Mouse (Mus musculus) midbrain, embryonic 14.5 days (tissue): ENCODE measurements around the gene Hist1h2ai. TPM values are rescaled to one million over a fixed set of nuclear protein-coding genes. Genes with fewer than 3 reads are reported as not detected.
A peak's percentile ranks its signal among the peaks of the same experiment; 100 is the strongest.
"Not testable (repeated sequence)": the region's sequence is repeated elsewhere in the genome, so short reads cannot be mapped to it uniquely, and the experiment has no call there.

Source experiments
- ATAC-seq: fragments of 200-750 bp; cut with Nextera tagmentation; 2 replicates; pipeline ENCODE4 v1.8.0; 2017; ENCODE audit warnings: moderate number of reproducible peaks, moderate library complexity; ENCODE audit not compliant: low FRiP score, low TSS enrichment
- DNase-seq: peaks from one replicate; pipeline ENCODE4 v3.0.0-alpha.2; 2015
- H3K27ac ChIP-seq: fragments of 300-500 bp; sonication (generic); replicated peaks from 2 replicates; pipeline ENCODE4 v1.5.1; 2014; ENCODE audit warnings: mild to moderate bottlenecking, low read depth, low read length, moderate library complexity
- H3K27me3 ChIP-seq: fragments of 300-500 bp; sonication (generic); 2 replicates; pipeline ENCODE4 v1.6.1; 2014; ENCODE audit warnings: low read length, control low read depth, mixed read lengths; ENCODE audit not compliant: control insufficient read depth, insufficient read depth
- H3K36me3 ChIP-seq: fragments of 300-500 bp; sonication (generic); 2 replicates; pipeline ENCODE4 v1.6.1; 2014; ENCODE audit warnings: low read length, control low read depth; ENCODE audit not compliant: control insufficient read depth, insufficient read depth
- H3K4me1 ChIP-seq: fragments of 300-500 bp; sonication (generic); 2 replicates; pipeline ENCODE4 v1.6.1; 2014; ENCODE audit warnings: mild to moderate bottlenecking, antibody characterized with exemption, low read length, control low read depth; ENCODE audit not compliant: control insufficient read depth, insufficient read depth
- H3K4me2 ChIP-seq: fragments of 300-500 bp; sonication (generic); 2 replicates; pipeline ENCODE4 v1.6.1; 2014; ENCODE audit warnings: mild to moderate bottlenecking, low read length, moderate library complexity
- H3K4me3 ChIP-seq: fragments of 300-500 bp; sonication (generic); replicated peaks from 2 replicates; pipeline ENCODE4 v1.5.1; 2014; ENCODE audit warnings: low read depth, low read length
- H3K9ac ChIP-seq: fragments of 300-500 bp; sonication (generic); replicated peaks from 2 replicates; pipeline ENCODE4 v1.6.1; 2014; ENCODE audit warnings: mild to moderate bottlenecking, low read length, moderate library complexity
- H3K9me3 ChIP-seq: fragments of 300-500 bp; sonication (generic); 2 replicates; pipeline ENCODE4 v1.6.1; 2016; ENCODE audit warnings: low read length, control low read depth, mixed read lengths; ENCODE audit not compliant: control insufficient read depth
- WGBS: fragments of 180-500 bp; shearing (Covaris S2); extraction: QIAGEN DNeasy Blood & Tissue Kit; methylation state at CpG from one replicate; pipeline ENCODE4 v1.1.7; 2014; 5-methylcytosine and 5-hydroxymethylcytosine counted together
- polyA plus RNA-seq: library from polyadenylated mRNA; unstranded; fragments of >200 nt; fragmentation: Nextera tagmentation; extraction: Ambion mirVana; gene quantifications from 2 replicates; pipeline ENCODE4 v1.2.1, GENCODE M21; 2014

Hist1h2ai gene
- polyA plus RNA-seq, 1 experiment from 2014 or later = 13.6 TPM

DNA sequence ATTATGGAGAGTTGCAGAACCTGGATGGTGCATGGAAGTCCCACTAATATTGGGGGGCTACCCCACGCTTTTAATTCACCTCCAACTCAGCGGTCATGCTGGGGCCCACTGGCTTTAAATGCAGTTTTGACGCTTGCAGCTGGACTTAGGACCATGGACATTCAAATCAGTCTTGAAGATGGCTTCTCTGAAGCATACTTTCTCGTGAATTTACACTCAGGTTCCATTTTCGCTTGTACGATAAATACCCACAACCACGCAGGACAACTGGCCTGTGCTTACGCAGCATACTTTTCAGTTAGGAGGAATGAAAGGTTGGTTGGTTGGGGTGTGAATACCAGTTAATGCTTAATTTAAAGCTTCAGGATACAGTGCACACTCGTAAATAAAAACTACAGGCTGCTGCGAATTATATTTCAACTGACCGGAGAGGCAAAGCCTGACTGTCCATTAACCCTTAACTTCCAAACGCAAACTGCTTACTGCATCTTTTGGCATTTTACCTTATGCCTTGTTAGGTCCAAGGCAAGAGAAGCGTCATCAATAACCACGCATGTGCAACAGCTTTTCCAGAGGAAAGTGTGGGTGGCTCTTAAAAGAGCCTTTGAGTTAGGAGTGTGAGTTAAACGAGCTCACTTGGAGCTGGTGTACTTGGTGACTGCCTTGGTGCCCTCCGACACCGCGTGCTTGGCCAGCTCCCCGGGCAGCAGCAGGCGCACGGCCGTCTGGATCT, 925 bp upstream of the Hist1h2ai start:
- peak overlapping the region; percentile 89 for H3K4me2 ChIP-seq
- peaks cover 24% of the 10 kb centered on the region for H3K4me1 ChIP-seq
- no peak overlapping the region; the same call in 1 of the 2 replicates for H3K9ac ChIP-seq
- ATAC-seq (no peak), DNase-seq (peak; percentile 40)
- WGBS = under 1% methylated on average over 22 of the region's 22 CpGs
- H3K27ac ChIP-seq = peak overlapping the region; percentile 6; the same call in 1 of the 2 replicates
- no peaks in the 10 kb centered on the region for H3K9me3 ChIP-seq
- H3K4me3 ChIP-seq = peak overlapping the region; percentile 42
- H3K36me3 ChIP-seq = no peaks in the 10 kb centered on the region
- no peaks in the 10 kb centered on the region for H3K27me3 ChIP-seq

- peak overlapping the region; percentile 89 for H3K4me2 ChIP-seq
- WGBS = 0% methylated on average over 9 of the region's 38 CpGs
- peak overlapping the region; percentile 42 for H3K4me3 ChIP-seq
- DNase-seq = peak; percentile 51
- not testable (repeated sequence) for H3K27me3 ChIP-seq, H3K36me3 ChIP-seq, H3K9me3 ChIP-seq
- peak overlapping the region; percentile 54 for H3K9ac ChIP-seq
- H3K4me1 ChIP-seq = peaks cover 24% of the 10 kb centered on the region
- peak; percentile 32 for ATAC-seq
- H3K27ac ChIP-seq = peak overlapping the region; percentile 82
Measured at GRCm38 (mm10) chr13:21716540-21717391, 544 bp downstream of the Hist1h2ai start.

GRCm38 (mm10) chr13:21717397-21718357, 1.5 kb downstream of the Hist1h2ai start, which contains the start of gene Hist1h3h:
Hist1h3h (plus strand) TSS chr13:21717659.
- H3K4me3 ChIP-seq = peak within 1 kb of the TSS; percentile 42
- H3K27me3 ChIP-seq, H3K36me3 ChIP-seq, H3K9me3 ChIP-seq: not testable (repeated sequence)
- H3K9ac ChIP-seq = peak within 1 kb of the TSS; percentile 63
- H3K4me2 ChIP-seq = peak within 1 kb of the TSS; percentile 89
- H3K4me1 ChIP-seq = peaks cover 27% of the 10 kb centered on the region
- peak within 1 kb of the TSS; percentile 82 for H3K27ac ChIP-seq
- WGBS = under 1% methylated on average over 25 of the region's 56 CpGs
- DNase-seq (peak; percentile 93), ATAC-seq (peak; percentile 60)

DNA sequence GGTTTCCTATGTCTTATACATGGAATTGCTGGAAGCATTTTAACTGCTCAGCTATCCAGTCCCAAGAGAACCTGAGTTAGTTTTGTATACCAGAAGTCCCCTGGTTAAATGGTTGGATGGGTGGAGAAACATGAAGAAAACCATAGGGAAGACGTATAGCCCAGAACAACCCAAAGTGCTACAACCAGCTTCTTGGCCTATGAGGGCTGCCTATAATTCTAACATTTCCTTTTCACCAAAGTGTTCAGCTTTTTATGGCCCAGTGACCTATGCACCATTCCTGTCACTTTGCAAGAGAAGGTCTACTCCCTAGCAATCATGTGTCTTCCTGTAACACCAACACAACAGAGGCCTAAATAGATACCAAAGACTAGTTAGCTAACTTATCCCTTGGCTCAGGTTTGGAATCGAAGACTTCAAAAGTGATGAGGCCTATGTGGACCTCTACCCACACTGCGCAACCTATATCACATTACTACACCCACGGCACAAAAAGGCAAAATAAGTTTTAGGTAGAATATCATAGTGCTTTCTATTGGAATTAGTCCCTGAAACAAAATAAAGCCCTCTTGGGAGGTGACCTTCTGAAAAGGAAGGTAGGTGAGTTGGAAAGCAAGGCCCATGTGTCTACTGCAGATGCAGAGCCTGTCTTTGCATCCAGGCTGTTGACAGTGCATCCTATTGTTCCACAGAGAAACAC, 2.3 kb downstream of the Hist1h2ai start:
- H3K9ac ChIP-seq = peak overlapping the region; percentile 63
- no peaks in the 10 kb centered on the region for H3K9me3 ChIP-seq
- DNase-seq (no peak), ATAC-seq (no peak)
- peak overlapping the region; percentile 42 for H3K4me3 ChIP-seq
- H3K27me3 ChIP-seq = no peaks in the 10 kb centered on the region
- H3K36me3 ChIP-seq = no peaks in the 10 kb centered on the region
- H3K4me1 ChIP-seq = peaks cover 28% of the 10 kb centered on the region
- 56% methylated on average over 4 of the region's 4 CpGs for WGBS
- H3K4me2 ChIP-seq = peak overlapping the region; percentile 89
- H3K27ac ChIP-seq = no peak overlapping the region

- 2% methylated on average over 21 of the region's 44 CpGs for WGBS
- H3K9ac ChIP-seq, H3K9me3 ChIP-seq, H3K36me3 ChIP-seq, ATAC-seq, H3K27me3 ChIP-seq: not testable (repeated sequence)
- Histone ChIP-seq H3K4me2 (peak overlapping the region; percentile 64), H3K4me3 (peak overlapping the region; percentile 39), H3K27ac (peak overlapping the region; percentile 72; the same call in 1 of the 2 replicates), H3K4me1 (peaks cover 22% of the 10 kb centered on the region)
- DNase-seq = peak; percentile 17
Measured at GRCm38 (mm10) chr13:21721107-21721756, 5.0 kb downstream of the Hist1h2ai start.

DNA sequence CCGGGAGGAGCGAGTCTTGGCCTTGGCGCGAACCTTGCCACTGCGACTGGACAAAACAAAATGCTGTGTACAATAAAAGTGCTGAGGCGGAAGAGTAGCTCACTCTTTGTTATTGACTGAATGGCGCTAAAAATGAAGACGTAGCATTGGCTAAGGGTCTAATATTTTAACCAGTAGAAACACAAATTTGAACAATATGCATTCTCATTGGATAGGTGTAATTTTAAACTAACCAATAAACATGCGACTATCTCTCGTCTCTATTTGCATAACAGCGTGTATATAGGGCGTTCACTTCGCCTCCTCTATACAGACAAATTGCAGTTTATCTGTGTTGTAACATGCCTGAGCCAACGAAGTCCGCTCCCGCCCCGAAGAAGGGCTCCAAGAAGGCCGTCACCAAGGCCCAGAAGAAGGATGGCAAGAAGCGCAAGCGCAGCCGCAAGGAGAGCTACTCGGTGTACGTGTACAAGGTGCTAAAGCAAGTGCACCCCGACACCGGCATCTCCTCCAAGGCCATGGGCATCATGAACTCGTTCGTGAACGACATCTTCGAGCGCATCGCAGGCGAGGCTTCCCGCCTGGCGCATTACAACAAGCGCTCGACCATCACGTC, 5.6 kb downstream of the Hist1h2ai start, which contains the start of gene Hist1h2bm:
TSS of gene Hist1h2bm (plus strand) at position 288 of the 616 bp plus-strand sequence.
- peak; percentile 94 for ATAC-seq

GRCm38 (mm10) chr13:21722373-21722925, 6.2 kb downstream of the Hist1h2ai start:
- Histone ChIP-seq H3K4me3 (peak overlapping the region; percentile 39), H3K9ac (peak overlapping the region; percentile 46; the same call in 1 of the 2 replicates), H3K27ac (peak overlapping the region; percentile 86), H3K4me2 (peak overlapping the region; percentile 64), H3K36me3 (no peaks in the 10 kb centered on the region), H3K27me3 (no peaks in the 10 kb centered on the region), H3K4me1 (peaks cover 22% of the 10 kb centered on the region), H3K9me3 (no peaks in the 10 kb centered on the region)
- ATAC-seq = peak; percentile 34; the same call in 1 of the 2 replicates
- 4% methylated on average over 10 of the region's 11 CpGs for WGBS
- peak; percentile 44 for DNase-seq

More for the DNA sequence above, 5.6 kb downstream of the Hist1h2ai start, which contains the start of gene Hist1h2bm:
- Histone ChIP-seq H3K27ac (peak within 1 kb of the TSS; percentile 86), H3K4me3 (peak within 1 kb of the TSS; percentile 39), H3K4me1 (peaks cover 20% of the 10 kb centered on the region), H3K9ac (peak within 1 kb of the TSS; percentile 46; the same call in 1 of the 2 replicates), H3K4me2 (peak within 1 kb of the TSS; percentile 64)
- WGBS = under 1% methylated on average over 37 of the region's 37 CpGs
- H3K9me3 ChIP-seq, H3K27me3 ChIP-seq, H3K36me3 ChIP-seq: not testable (repeated sequence)
- peak; percentile 93 for DNase-seq
